Mouse (Mus musculus) lung, postnatal 0 days (tissue): Measurements from ENCODE around the gene Gmcl1. TPM values are rescaled to one million over a fixed set of nuclear protein-coding genes. Genes with fewer than 3 reads are reported as not detected.

Source experiments
- ATAC-seq: fragments of 200-750 bp; cut with Nextera tagmentation; 2 replicates; pipeline ENCODE4 v1.8.0; 2017; ENCODE audit warnings: moderate library complexity
- DNase-seq: peaks from one replicate; pipeline ENCODE4 v3.0.0-alpha.2; 2016; ENCODE audit warnings: low spot score
- H3K27ac ChIP-seq: fragments of 300-500 bp; sonication (generic); 2 replicates; pipeline ENCODE4 v1.5.1; 2014; ENCODE audit warnings: antibody characterized with exemption, mild to moderate bottlenecking, low read length, mixed read lengths
- H3K27me3 ChIP-seq: fragments of 300-500 bp; sonication (generic); replicated peaks from 2 replicates; pipeline ENCODE4 v1.6.1; 2014; ENCODE audit warnings: low read length, mixed read lengths; ENCODE audit not compliant: insufficient read depth
- H3K36me3 ChIP-seq: fragments of 300-500 bp; sonication (generic); 2 replicates; pipeline ENCODE4 v1.6.1; 2014; ENCODE audit warnings: low read length, mixed read lengths; ENCODE audit not compliant: insufficient read depth
- H3K4me1 ChIP-seq: fragments of 300-500 bp; sonication (generic); 2 replicates; pipeline ENCODE4 v1.6.1; 2014; ENCODE audit warnings: antibody characterized with exemption, low read depth, low read length, mixed read lengths; ENCODE audit not compliant: insufficient read depth
- H3K4me2 ChIP-seq: fragments of 300-500 bp; sonication (generic); replicated peaks from 2 replicates; pipeline ENCODE4 v1.6.1; 2014; ENCODE audit warnings: low read depth, mild to moderate bottlenecking, low read length, moderate library complexity, mixed read lengths
- H3K4me3 ChIP-seq: fragments of 300-500 bp; sonication (generic); 2 replicates; pipeline ENCODE4 v1.5.1; 2014; ENCODE audit warnings: low read depth, low read length
- H3K9ac ChIP-seq: fragments of 300-500 bp; sonication (generic); replicated peaks from 2 replicates; pipeline ENCODE4 v1.6.1; 2014; ENCODE audit warnings: low read depth, mild to moderate bottlenecking
- H3K9me3 ChIP-seq: fragments of 300-500 bp; sonication (generic); 2 replicates; pipeline ENCODE4 v1.6.1; 2016; ENCODE audit warnings: low read length, mixed read lengths
- CTCF ChIP-seq: IDR thresholded peaks from 2 replicates; pipeline ENCODE4 v1.5.1; 2016; ENCODE audit warnings: antibody characterized with exemption, mild to moderate bottlenecking
- EP300 ChIP-seq: IDR thresholded peaks from 2 replicates; pipeline ENCODE4 v1.6.1; 2016; ENCODE audit warnings: antibody characterized with exemption, mild to moderate bottlenecking, control low read depth
- WGBS: fragments of 180-500 bp; shearing (Covaris S2); extraction: QIAGEN DNeasy Blood & Tissue Kit; methylation state at CpG from one replicate; pipeline ENCODE4 v1.1.7; 2014; 5-methylcytosine and 5-hydroxymethylcytosine counted together
- polyA plus RNA-seq: library from polyadenylated mRNA; unstranded; fragments of >200 nt; fragmentation: Nextera tagmentation; extraction: Ambion mirVana; gene quantifications from 2 replicates; pipeline ENCODE4 v1.2.1, GENCODE M21; 2015

Gene Gmcl1
- polyA plus RNA-seq, 1 experiment from 2014 or later, result 12.2 TPM

DNA sequence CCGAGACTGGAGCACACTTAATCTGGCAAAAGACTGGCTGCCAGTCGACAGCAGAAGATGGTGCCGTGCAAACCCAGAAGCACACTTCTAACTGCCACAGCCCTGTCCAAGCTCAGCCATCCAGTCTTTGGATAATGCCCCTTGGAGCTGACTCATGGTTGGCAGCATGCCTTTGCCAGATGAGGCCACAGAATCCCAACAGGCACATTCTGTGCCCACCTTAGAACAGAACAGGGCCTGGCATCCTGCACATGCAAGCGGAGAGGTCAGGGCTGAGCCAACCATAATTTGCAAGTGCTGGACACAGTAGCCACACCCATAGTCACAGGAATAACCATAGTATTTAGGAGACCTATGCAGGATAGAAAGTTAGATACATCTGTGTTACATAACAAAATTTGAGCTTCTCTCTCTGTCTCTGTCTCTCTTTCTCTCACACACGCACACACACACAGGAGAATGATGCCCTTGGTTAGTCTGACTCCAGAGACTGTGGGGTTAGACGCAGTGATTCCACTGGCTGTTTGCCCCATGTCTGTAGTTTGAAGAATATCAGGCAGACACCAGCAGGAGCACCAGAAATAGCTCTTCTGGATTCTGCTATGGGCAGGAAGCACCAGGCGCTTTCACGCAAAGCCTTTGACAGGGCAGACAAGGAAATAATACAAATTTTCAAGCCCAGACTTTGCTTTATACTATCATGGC lies 43.0 kb upstream of the Gmcl1 start:
- Histone ChIP-seq H3K9ac (no peak overlapping the region), H3K36me3 (no peaks in the 10 kb centered on the region), H3K4me1 (peaks cover 5% of the 10 kb centered on the region; the same call in 1 of the 2 replicates), H3K9me3 (no peaks in the 10 kb centered on the region), H3K4me2 (no peak overlapping the region), H3K4me3 (no peak overlapping the region), H3K27ac (no peak overlapping the region), H3K27me3 (no peaks in the 10 kb centered on the region)
- DNase-seq (no peak), ATAC-seq (peak; percentile 46)
- 76% methylated on average over 8 of the region's 8 CpGs for WGBS
- TF ChIP-seq EP300 (no peak), CTCF (no peak)

DNA sequence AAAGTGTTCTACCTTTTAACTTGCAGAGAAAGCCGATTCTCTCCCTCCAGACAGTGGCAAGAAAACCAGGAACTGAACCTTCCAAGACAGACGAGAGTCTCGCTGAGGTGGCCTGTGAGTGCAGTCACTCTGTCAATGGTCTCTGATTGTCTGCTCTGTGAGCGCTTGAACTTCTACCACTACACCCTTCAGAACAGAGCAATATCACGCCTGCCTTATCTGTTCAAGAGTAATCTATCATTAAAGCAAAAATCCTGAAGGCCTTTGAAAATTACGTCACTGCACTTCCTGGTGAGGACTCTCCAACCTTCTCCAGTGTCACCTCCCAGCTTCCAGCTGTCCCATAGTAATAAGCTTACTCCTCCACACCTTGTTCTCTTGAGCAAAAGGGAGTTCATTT lies 41.8 kb upstream of the Gmcl1 start:
- Histone ChIP-seq H3K27ac (no peak overlapping the region), H3K4me1 (peaks cover 5% of the 10 kb centered on the region; the same call in 1 of the 2 replicates), H3K4me2 (no peak overlapping the region), H3K4me3 (no peak overlapping the region), H3K27me3 (no peaks in the 10 kb centered on the region), H3K36me3 (no peaks in the 10 kb centered on the region), H3K9ac (no peak overlapping the region), H3K9me3 (no peaks in the 10 kb centered on the region)
- no peak for ATAC-seq
- DNase-seq, result no peak
- WGBS, result 54% methylated on average over 6 of the region's 6 CpGs
- no peak for TF ChIP-seq CTCF
- no peak for TF ChIP-seq EP300

DNA sequence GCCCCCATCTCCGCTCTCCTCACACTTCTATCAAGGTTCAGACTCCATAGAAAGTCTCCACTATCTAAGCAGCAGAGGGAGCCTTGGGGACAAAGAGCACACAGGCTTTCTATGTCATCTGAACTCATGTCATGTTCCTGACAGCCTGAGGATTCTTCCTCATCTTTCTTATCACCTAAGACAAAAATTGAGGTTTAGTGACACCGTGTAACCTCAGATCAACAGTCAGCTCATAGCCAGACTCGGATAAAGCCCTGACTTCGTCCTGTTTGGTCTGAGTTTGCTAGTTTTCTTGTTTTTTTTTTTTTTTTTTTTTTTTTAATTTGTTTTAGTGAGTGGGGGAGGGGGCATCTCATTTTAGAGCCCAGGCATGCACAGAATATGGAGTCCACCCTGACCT lies 40.6 kb upstream of the Gmcl1 start:
- DNase-seq, result no peak
- Histone ChIP-seq H3K36me3 (no peaks in the 10 kb centered on the region), H3K27me3 (no peaks in the 10 kb centered on the region), H3K27ac (no peak overlapping the region), H3K4me2 (no peak overlapping the region), H3K9me3 (no peaks in the 10 kb centered on the region), H3K4me3 (no peak overlapping the region), H3K4me1 (peaks cover 5% of the 10 kb centered on the region; the same call in 1 of the 2 replicates), H3K9ac (no peak overlapping the region)
- 77% methylated on average over 4 of the region's 4 CpGs for WGBS
- no peak for TF ChIP-seq CTCF
- no peak for TF ChIP-seq EP300
- ATAC-seq, result no peak

DNA sequence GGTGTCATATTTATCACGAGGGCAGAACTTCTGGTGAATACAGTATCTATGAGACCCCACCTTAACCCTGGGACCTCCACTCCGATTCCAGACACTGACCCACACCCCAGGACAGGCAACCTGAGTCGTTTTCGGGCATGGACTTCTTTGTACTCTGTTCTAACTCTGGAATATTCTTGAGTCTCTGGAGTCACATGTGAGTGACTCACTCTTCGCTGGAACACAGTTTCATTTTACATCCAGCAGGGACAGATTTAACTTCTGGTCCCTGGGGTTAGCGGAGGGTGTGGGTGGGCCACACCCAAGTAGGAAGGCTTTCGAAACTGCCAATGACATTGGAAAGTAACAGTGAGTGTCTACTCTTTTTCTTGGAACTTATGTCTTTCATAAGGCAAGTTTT lies 39.4 kb upstream of the Gmcl1 start:
- DNase-seq, result peak; percentile 28
- no peaks in the 10 kb centered on the region for H3K36me3 ChIP-seq
- TF ChIP-seq CTCF, result no peak
- no peak for TF ChIP-seq EP300
- no peak overlapping the region for H3K4me2 ChIP-seq
- peak; percentile 62 for ATAC-seq
- H3K27me3 ChIP-seq, result no peaks in the 10 kb centered on the region
- no peaks in the 10 kb centered on the region for H3K9me3 ChIP-seq
- 61% methylated on average over 7 of the region's 7 CpGs for WGBS
- no peak overlapping the region for H3K9ac ChIP-seq
- H3K4me1 ChIP-seq, result peaks cover 5% of the 10 kb centered on the region; the same call in 1 of the 2 replicates
- H3K4me3 ChIP-seq, result no peak overlapping the region
- H3K27ac ChIP-seq, result no peak overlapping the region

DNA sequence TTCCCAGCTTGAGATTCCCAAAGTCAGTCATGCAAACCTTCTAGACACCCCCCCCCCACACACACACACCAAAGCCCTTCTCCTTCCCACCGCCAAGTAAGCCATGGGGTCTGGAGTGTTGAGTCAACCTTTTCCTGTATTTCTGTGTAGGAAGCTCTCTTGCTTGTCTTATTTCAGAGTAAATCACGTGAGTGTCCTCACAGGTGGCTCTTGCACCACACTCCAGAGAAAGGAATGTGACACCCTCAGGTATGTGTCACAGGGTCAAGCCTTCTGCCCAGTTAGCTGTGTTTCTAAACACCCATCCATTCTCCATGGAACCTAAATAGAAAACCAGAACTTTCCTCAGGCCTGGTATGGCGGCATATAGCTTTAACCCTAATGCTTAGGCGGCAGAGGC lies 35.8 kb upstream of the Gmcl1 start:
- TF ChIP-seq CTCF (no peak), EP300 (peak; percentile 54; the same call in 1 of the 2 replicates)
- H3K4me2 ChIP-seq, result no peak overlapping the region
- DNase-seq (peak; percentile 59), ATAC-seq (peak; percentile 71)
- no peaks in the 10 kb centered on the region for H3K27me3 ChIP-seq
- H3K9ac ChIP-seq, result no peak overlapping the region
- no peaks in the 10 kb centered on the region for H3K9me3 ChIP-seq
- no peaks in the 10 kb centered on the region for H3K36me3 ChIP-seq
- H3K4me3 ChIP-seq, result no peak overlapping the region
- H3K4me1 ChIP-seq, result peaks cover 5% of the 10 kb centered on the region; the same call in 1 of the 2 replicates
- no peak overlapping the region for H3K27ac ChIP-seq
- 69% methylated on average over 4 of the region's 4 CpGs for WGBS

DNA sequence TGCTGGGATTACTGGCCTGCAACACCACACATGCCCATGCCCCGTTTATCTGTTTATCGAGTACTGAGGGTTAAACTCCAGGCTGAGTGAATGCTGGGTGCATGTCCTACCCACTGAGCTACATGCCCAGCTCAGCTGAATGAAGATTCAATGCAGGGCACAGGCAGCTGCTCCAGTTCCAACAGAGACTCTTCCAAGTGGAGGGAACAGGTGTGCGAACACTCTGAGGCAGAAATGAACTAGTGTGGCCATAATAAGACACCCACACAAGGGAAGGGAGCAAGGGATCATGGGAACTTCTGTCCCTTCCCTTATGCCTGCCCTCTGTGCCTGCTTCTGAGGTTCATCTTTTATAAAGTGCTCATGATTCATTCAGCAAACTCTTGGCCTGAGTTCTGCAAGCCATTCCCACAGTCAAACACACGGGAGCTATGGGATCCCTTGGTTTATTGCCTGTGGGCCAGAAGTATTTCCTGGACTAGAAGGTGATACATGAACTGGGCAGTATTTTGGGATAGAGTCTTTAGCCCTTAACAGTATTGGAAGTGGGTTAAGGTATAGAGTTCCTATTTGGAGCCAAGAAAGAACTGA lies 35.1 kb upstream of the Gmcl1 start:
- Histone ChIP-seq H3K27me3 (no peaks in the 10 kb centered on the region), H3K4me3 (no peak overlapping the region), H3K4me1 (peaks cover 5% of the 10 kb centered on the region; the same call in 1 of the 2 replicates), H3K4me2 (no peak overlapping the region), H3K9ac (no peak overlapping the region), H3K9me3 (no peaks in the 10 kb centered on the region), H3K36me3 (no peaks in the 10 kb centered on the region), H3K27ac (no peak overlapping the region)
- no peak for ATAC-seq
- no peak for TF ChIP-seq CTCF
- no peak for TF ChIP-seq EP300
- WGBS, result 81% methylated on average over 4 of the region's 4 CpGs
- no peak for DNase-seq
